8 mouse cellular contexts compared by ENCODE assay signal in genomic region chr4:140906076-140906826, GRCm38 (mm10). TPM values are rescaled to one million over a fixed set of nuclear protein-coding genes. Genes with fewer than 3 reads are reported as not detected.
DNase-seq lines count a peak whose midpoint lies in the region; ATAC-seq and TF ChIP-seq lines count a peak whose summit lies in the region.

Gene Padi2 (plus strand): TSS chr4:140906344.

- H3K36me3 ChIP-seq in lung, embryonic 14.5 days (ENCODE audit: insufficient read depth): no peaks in the 10 kb centered on the region
- no peaks in the 10 kb centered on the region for H3K36me3 ChIP-seq in neural tube, embryonic 15.5 days
- no peaks in the 10 kb centered on the region for H3K36me3 ChIP-seq in testis, adult 2 months (ENCODE audit: control insufficient read depth, insufficient read depth, low read length)

- peaks cover 11% of the 10 kb centered on the region for H3K27me3 ChIP-seq in lung, embryonic 14.5 days (ENCODE audit: insufficient read depth, low read length)
- peaks cover 60% of the 10 kb centered on the region for H3K27me3 ChIP-seq in neural tube, embryonic 15.5 days (replicated peaks)
- no peaks in the 10 kb centered on the region; the same call in 1 of the 2 replicates for H3K27me3 ChIP-seq in testis, adult 2 months (ENCODE audit: control insufficient read depth, insufficient read depth, low read length)

- DNase-seq in ES-CJ7 (ENCODE audit: low read depth, low spot score): peak; percentile 83
- peak; percentile 41 to 44 for DNase-seq in cerebellum, adult 18-20 months
- DNase-seq in forelimb bud, embryonic 11.5 days (ENCODE audit: low read depth, low spot score): peak; percentile 70
- peak; percentile 74 for DNase-seq in heart, postnatal 4 days
- peak in 1 of 2 experiments; percentile 62 for DNase-seq in layer of hippocampus, adult 8-10 months (ENCODE audit: low spot score in 2 of 2)
- peak; percentile 90 for DNase-seq in lung, embryonic 14.5 days

- no peaks in the 10 kb centered on the region for H3K9me3 ChIP-seq in lung, embryonic 14.5 days (ENCODE audit: low read depth, low read length)
- no peaks in the 10 kb centered on the region for H3K9me3 ChIP-seq in neural tube, embryonic 15.5 days (replicated peaks)

- no peaks in the 10 kb centered on the region for H3K4me1 ChIP-seq in lung, embryonic 14.5 days (ENCODE audit: insufficient read depth)
- peaks cover 20% of the 10 kb centered on the region for H3K4me1 ChIP-seq in neural tube, embryonic 15.5 days
- H3K4me1 ChIP-seq in testis, adult 2 months (ENCODE audit: control insufficient read depth, insufficient read depth, low read length): peaks cover 16% of the 10 kb centered on the region

- whole genome bisulfite sequencing in lung, embryonic 14.5 days: 1% methylated on average over 37 of the region's 37 CpGs
- 2% methylated on average over 37 of the region's 37 CpGs for WGBS in neural tube, embryonic 15.5 days

- H3K9ac ChIP-seq in lung, embryonic 14.5 days: no peak within 1 kb of the TSS
- H3K9ac ChIP-seq in neural tube, embryonic 15.5 days (replicated peaks): peak within 1 kb of the TSS; percentile 36

- peak within 1 kb of the TSS; percentile 67 for H3K4me2 ChIP-seq in lung, embryonic 14.5 days
- peak within 1 kb of the TSS; percentile 66 for H3K4me2 ChIP-seq in neural tube, embryonic 15.5 days

- peak; percentile 71 for ATAC-seq in lung, embryonic 14.5 days (ENCODE audit: insufficient read depth)
- peak; percentile 85 for ATAC-seq in neural tube, embryonic 15.5 days (ENCODE audit: low FRiP score)

- peak within 1 kb of the TSS; percentile 32 for H3K4me3 ChIP-seq in lung, embryonic 14.5 days (ENCODE audit: low read depth, low read length)
- peak within 1 kb of the TSS; percentile 39 for H3K4me3 ChIP-seq in neural tube, embryonic 15.5 days (replicated peaks)
- peak within 1 kb of the TSS; percentile 77 for H3K4me3 ChIP-seq in testis, adult 2 months (ENCODE audit: control insufficient read depth, low read depth, low read length)

- TF ChIP-seq POLR2A in testis, adult 2 months (IDR thresholded peaks at IDR 0.05; ENCODE audit: control insufficient read depth, low read depth, low read length): no peak

- no peak within 1 kb of the TSS for H3K27ac ChIP-seq in lung, embryonic 14.5 days (ENCODE audit: low read depth)
- H3K27ac ChIP-seq in neural tube, embryonic 15.5 days (replicated peaks): no peak within 1 kb of the TSS
- H3K27ac ChIP-seq in testis, adult 2 months (ENCODE audit: control insufficient read depth, insufficient read depth, low read depth, low read length): no peak within 1 kb of the TSS

- no peak for TF ChIP-seq CTCF in lung, embryonic 14.5 days (IDR thresholded peaks at IDR 0.05; ENCODE audit: low read depth)
- TF ChIP-seq CTCF in testis, adult 2 months (IDR thresholded peaks at IDR 0.05; ENCODE audit: control insufficient read depth, insufficient read depth, insufficient replicate concordance, low read depth, low read length): no peak

RNA-seq across cellular contexts. Expression of gene Padi2, which starts in this region (rescaled TPM):
- total RNA-seq in heart, postnatal 4 days (2021): under 1 TPM; 0.60 to 0.83 TPM
- 10 to 100 TPM; 25.4 to 44.6 (median 32.6) TPM for total RNA-seq in layer of hippocampus, adult 8-10 months (2022)
- polyA plus RNA-seq in lung, embryonic 14.5 days (2014; fragmentation: Nextera tagmentation; extraction: Ambion mirVana): 1.1 and 1.8 TPM in 2 replicates
- 1.0 and 2.9 TPM in 2 replicates for polyA plus RNA-seq in neural tube, embryonic 15.5 days (2015; fragmentation: Nextera tagmentation; extraction: Ambion mirVana)
- polyA plus RNA-seq in testis, adult 2 months (2012; rRNA removed): 1.8 and 1.9 TPM in 2 replicates

Comparison
In these comparisons a context has a peak if more than half of its experiments do, and no peak if none do; other contexts are left out.
1. RNA of gene Padi2 (total RNA-seq): 25.4 to 44.6 TPM in layer of hippocampus, adult 8-10 months; 0.60 to 0.83 TPM in heart, postnatal 4 days; every median in the first group is over 10 times any median in the second.
2. Peak in DNase-seq in heart, postnatal 4 days; RNA of the gene not detected or under 1 TPM.
3. Peak in every context shown above with its lines, with median percentiles within 50 percentile points of each other: H3K4me3 ChIP-seq.